Mouse (Mus musculus): Measurements from ENCODE around the gene Ifrd1. TPM values are rescaled to one million over a fixed set of nuclear protein-coding genes. Genes with fewer than 3 reads are reported as not detected.
"Not testable (repeated sequence)": the region's sequence is repeated elsewhere in the genome, so short reads cannot be mapped to it uniquely, and the experiment has no call there.

Ifrd1 gene
- polyA plus RNA-seq, 1 experiment from 2014 or later: 118 TPM

GRCm38 (mm10) chr12:40198427-40198826 lies 49.9 kb downstream of the Ifrd1 start:
- H3K27ac ChIP-seq (ENCODE audit: poor library complexity, severe bottlenecking): peak overlapping the region; percentile 98
- H3K9ac ChIP-seq: peak overlapping the region; percentile 68; the same call in 1 of the 2 replicates

GRCm38 (mm10) chr12:40198019-40198418 lies 50.3 kb downstream of the Ifrd1 start:
- Histone ChIP-seq H3K27ac (ENCODE audit: poor library complexity, severe bottlenecking) (peak overlapping the region; percentile 98), H3K4me1 (replicated peaks) (peaks cover 5% of the 10 kb centered on the region; the same call in 1 of the 2 replicates), H3K4me3 (peak overlapping the region; percentile 46), H3K9ac (peak overlapping the region; percentile 68), H3K4me2 (peak overlapping the region; percentile 68), H3K36me3 (peaks cover 19% of the 10 kb centered on the region), H3K9me3 (replicated peaks) (no peaks in the 10 kb centered on the region), H3K27me3 (replicated peaks) (no peaks in the 10 kb centered on the region)
- ATAC-seq (ENCODE audit: insufficient number of reproducible peaks, low FRiP score): 0 out of 2 replicates have a peak, but pooled peaks have one; percentile 15
- WGBS: 74% methylated on average over 5 of the region's 5 CpGs

More at GRCm38 (mm10) chr12:40198427-40198826, 49.9 kb downstream of the Ifrd1 start:
- peaks cover 5% of the 10 kb centered on the region; the same call in 1 of the 2 replicates for H3K4me1 ChIP-seq (replicated peaks)
- H3K36me3 ChIP-seq: peaks cover 19% of the 10 kb centered on the region
- peak overlapping the region; percentile 46 for H3K4me3 ChIP-seq
- no peaks in the 10 kb centered on the region for H3K9me3 ChIP-seq (replicated peaks)
- H3K4me2 ChIP-seq: peak overlapping the region; percentile 68
- 47% methylated on average over 9 of the region's 9 CpGs for WGBS
- no peaks in the 10 kb centered on the region for H3K27me3 ChIP-seq (replicated peaks)
- ATAC-seq (ENCODE audit: insufficient number of reproducible peaks, low FRiP score): peak; percentile 45; the same call in 1 of the 2 replicates

GRCm38 (mm10) chr12:40197511-40197910 lies 50.8 kb downstream of the Ifrd1 start:
- Histone ChIP-seq H3K27ac (ENCODE audit: poor library complexity, severe bottlenecking) (peak overlapping the region; percentile 98; the same call in 1 of the 2 replicates), H3K27me3 (replicated peaks) (no peaks in the 10 kb centered on the region), H3K4me3 (peak overlapping the region; percentile 46; the same call in 1 of the 2 replicates), H3K4me2 (peak overlapping the region; percentile 68), H3K4me1 (replicated peaks) (peaks cover 5% of the 10 kb centered on the region; the same call in 1 of the 2 replicates), H3K9me3 (replicated peaks) (no peaks in the 10 kb centered on the region), H3K36me3 (peaks cover 14% of the 10 kb centered on the region), H3K9ac (no peak overlapping the region; the same call in none of the 2 replicates)
- ATAC-seq (ENCODE audit: insufficient number of reproducible peaks, low FRiP score): 0 out of 2 replicates have a peak, but pooled peaks have one; percentile 36

- WGBS: 72% methylated on average over 3 of the region's 3 CpGs
- peaks cover 8% of the 10 kb centered on the region; the same call in 1 of the 2 replicates for H3K9me3 ChIP-seq (replicated peaks)
Measured at GRCm38 (mm10) chr12:40185474-40185873, 62.8 kb downstream of the Ifrd1 start.

GRCm38 (mm10) chr12:40177089-40177488 lies 71.2 kb downstream of the Ifrd1 start:
- H3K36me3 ChIP-seq: peaks cover 10% of the 10 kb centered on the region
- no peak overlapping the region for H3K4me2 ChIP-seq
- H3K27me3 ChIP-seq (replicated peaks): no peaks in the 10 kb centered on the region
- H3K9me3 ChIP-seq (replicated peaks): peaks cover 5% of the 10 kb centered on the region; the same call in 1 of the 2 replicates
- H3K4me1 ChIP-seq (replicated peaks): peaks cover 3% of the 10 kb centered on the region; the same call in 1 of the 2 replicates
- 55% methylated on average over 6 of the region's 6 CpGs for WGBS
- no peak overlapping the region for H3K9ac ChIP-seq
- H3K27ac ChIP-seq (ENCODE audit: poor library complexity, severe bottlenecking): no peak overlapping the region
- H3K4me3 ChIP-seq: no peak overlapping the region
- no peak for ATAC-seq (ENCODE audit: insufficient number of reproducible peaks, low FRiP score)

More at GRCm38 (mm10) chr12:40185474-40185873, 62.8 kb downstream of the Ifrd1 start:
- peaks cover 15% of the 10 kb centered on the region for H3K36me3 ChIP-seq
- no peaks in the 10 kb centered on the region for H3K4me1 ChIP-seq (replicated peaks)
- no peak for ATAC-seq (ENCODE audit: insufficient number of reproducible peaks, low FRiP score)
- no peak overlapping the region for H3K4me2 ChIP-seq
- H3K27me3 ChIP-seq (replicated peaks): no peaks in the 10 kb centered on the region
- H3K27ac ChIP-seq (ENCODE audit: poor library complexity, severe bottlenecking): no peak overlapping the region
- no peak overlapping the region for H3K4me3 ChIP-seq
- no peak overlapping the region for H3K9ac ChIP-seq

DNA sequence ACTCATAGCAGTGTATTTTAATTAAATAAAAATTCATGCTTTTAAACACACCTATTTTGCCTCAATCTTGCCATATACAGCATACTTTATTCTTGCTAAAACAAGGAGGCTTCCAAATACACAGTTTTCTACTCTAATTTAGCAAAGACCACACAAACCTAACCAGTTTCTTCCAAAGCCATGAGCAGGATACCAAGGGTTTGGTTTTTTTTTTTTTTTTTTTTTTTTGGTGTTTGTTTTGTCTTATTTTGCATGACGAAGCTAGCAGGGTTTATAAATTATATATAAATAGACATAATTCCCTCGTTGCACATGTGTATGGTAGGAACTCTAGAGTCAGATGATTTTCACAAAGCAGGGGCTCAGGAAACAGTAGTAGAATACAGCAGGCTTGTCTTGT lies 72.1 kb downstream of the Ifrd1 start:
- no peak for ATAC-seq (ENCODE audit: insufficient number of reproducible peaks, low FRiP score)
- H3K27me3 ChIP-seq (replicated peaks): no peaks in the 10 kb centered on the region
- no peak overlapping the region for H3K27ac ChIP-seq (ENCODE audit: poor library complexity, severe bottlenecking)
- peaks cover 4% of the 10 kb centered on the region; the same call in 1 of the 2 replicates for H3K9me3 ChIP-seq (replicated peaks)
- H3K36me3 ChIP-seq: peaks cover 8% of the 10 kb centered on the region
- no peak overlapping the region for H3K4me2 ChIP-seq
- H3K4me3 ChIP-seq: no peak overlapping the region
- H3K4me1 ChIP-seq (replicated peaks): peaks cover 3% of the 10 kb centered on the region; the same call in 1 of the 2 replicates
- 76% methylated on average over 2 of the region's 2 CpGs for WGBS
- no peak overlapping the region for H3K9ac ChIP-seq

DNA sequence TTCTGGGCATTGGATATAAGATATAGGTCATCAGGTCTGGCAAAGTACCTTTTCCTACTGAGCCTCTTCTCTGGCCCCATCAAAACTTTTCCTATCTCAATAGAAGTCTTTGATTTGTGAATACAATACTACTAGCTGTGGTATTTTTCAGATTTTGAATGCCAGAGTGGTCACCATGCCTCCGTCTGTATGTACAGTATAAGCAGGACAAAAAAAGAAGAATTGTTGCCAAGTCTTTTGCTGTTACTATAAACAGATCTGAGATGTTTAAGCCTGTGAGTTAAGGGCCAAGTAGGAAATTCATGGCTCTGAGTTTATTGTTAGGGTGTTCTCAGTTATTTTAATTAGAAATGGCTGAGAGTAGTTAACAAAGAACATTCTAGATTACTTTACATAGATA lies 73.1 kb downstream of the Ifrd1 start:
- H3K36me3 ChIP-seq; H3K9me3 ChIP-seq (replicated peaks); H3K27ac ChIP-seq (ENCODE audit: poor library complexity, severe bottlenecking); H3K27me3 ChIP-seq (replicated peaks); ATAC-seq (ENCODE audit: insufficient number of reproducible peaks, low FRiP score); H3K4me3 ChIP-seq; H3K9ac ChIP-seq; H3K4me2 ChIP-seq; H3K4me1 ChIP-seq (replicated peaks): not testable (repeated sequence)
- 47% methylated on average over 1 of the region's 1 CpGs for WGBS

GRCm38 (mm10) chr12:40171637-40172036 lies 76.7 kb downstream of the Ifrd1 start:
- no peak overlapping the region for H3K27ac ChIP-seq (ENCODE audit: poor library complexity, severe bottlenecking)
- H3K4me3 ChIP-seq: no peak overlapping the region
- no peaks in the 10 kb centered on the region for H3K9me3 ChIP-seq (replicated peaks)
- H3K4me2 ChIP-seq: no peak overlapping the region
- ATAC-seq (ENCODE audit: insufficient number of reproducible peaks, low FRiP score): no peak
- WGBS: 87% methylated on average over 2 of the region's 2 CpGs
- peaks cover 3% of the 10 kb centered on the region; the same call in 1 of the 2 replicates for H3K4me1 ChIP-seq (replicated peaks)
- H3K27me3 ChIP-seq (replicated peaks): no peaks in the 10 kb centered on the region
- H3K9ac ChIP-seq: no peak overlapping the region
- peaks cover 4% of the 10 kb centered on the region for H3K36me3 ChIP-seq

GRCm38 (mm10) chr12:40169675-40170074 lies 78.6 kb downstream of the Ifrd1 start:
- peaks cover 3% of the 10 kb centered on the region; the same call in 1 of the 2 replicates for H3K4me1 ChIP-seq (replicated peaks)
- H3K36me3 ChIP-seq: peaks cover 4% of the 10 kb centered on the region
- H3K27me3 ChIP-seq (replicated peaks): no peaks in the 10 kb centered on the region
- 94% methylated on average over 1 of the region's 1 CpGs for WGBS
- H3K4me3 ChIP-seq: no peak overlapping the region
- no peak overlapping the region for H3K27ac ChIP-seq (ENCODE audit: poor library complexity, severe bottlenecking)
- no peak for ATAC-seq (ENCODE audit: insufficient number of reproducible peaks, low FRiP score)
- no peaks in the 10 kb centered on the region for H3K9me3 ChIP-seq (replicated peaks)
- no peak overlapping the region for H3K4me2 ChIP-seq
- no peak overlapping the region for H3K9ac ChIP-seq

DNA sequence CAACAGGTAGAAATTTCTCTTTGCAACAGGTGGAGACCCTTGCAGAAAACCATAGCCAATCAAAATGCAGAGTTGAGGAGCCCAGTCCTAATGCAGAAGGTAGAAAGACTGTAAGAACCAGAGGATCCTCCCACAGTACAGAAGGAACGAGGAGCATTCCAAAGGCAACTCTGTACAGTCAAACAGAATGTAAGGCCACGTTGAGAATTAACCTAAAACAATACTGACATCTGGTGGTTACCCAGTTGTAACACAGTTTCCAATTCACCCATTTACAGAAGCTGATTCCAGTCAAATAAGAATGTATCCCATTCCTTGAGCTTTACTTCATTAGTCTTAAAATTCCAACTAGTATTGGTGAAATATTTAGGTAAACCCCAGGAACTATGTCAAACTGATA lies 83.7 kb downstream of the Ifrd1 start:
- Histone ChIP-seq H3K27me3 (replicated peaks) (no peaks in the 10 kb centered on the region), H3K4me3 (no peak overlapping the region), H3K4me2 (no peak overlapping the region), H3K4me1 (replicated peaks) (0 out of 2 replicates have a peak, but pooled peaks cover 5% of the 10 kb centered on the region), H3K9ac (no peak overlapping the region), H3K27ac (ENCODE audit: poor library complexity, severe bottlenecking) (no peak overlapping the region), H3K36me3 (no peaks in the 10 kb centered on the region), H3K9me3 (replicated peaks) (no peaks in the 10 kb centered on the region)
- ATAC-seq (ENCODE audit: insufficient number of reproducible peaks, low FRiP score): no peak
- WGBS: 4% methylated on average over 2 of the region's 2 CpGs

- 66% methylated on average over 2 of the region's 2 CpGs for WGBS
- no peak overlapping the region for H3K4me2 ChIP-seq
- no peak for ATAC-seq (ENCODE audit: insufficient number of reproducible peaks, low FRiP score)
- no peaks in the 10 kb centered on the region for H3K9me3 ChIP-seq (replicated peaks)
- no peak overlapping the region for H3K27ac ChIP-seq (ENCODE audit: poor library complexity, severe bottlenecking)
- H3K36me3 ChIP-seq: no peaks in the 10 kb centered on the region
- no peaks in the 10 kb centered on the region for H3K27me3 ChIP-seq (replicated peaks)
- no peak overlapping the region for H3K4me3 ChIP-seq
- no peak overlapping the region for H3K9ac ChIP-seq
- H3K4me1 ChIP-seq (replicated peaks): peaks cover 5% of the 10 kb centered on the region; the same call in 1 of the 2 replicates
Measured at GRCm38 (mm10) chr12:40160777-40161176, 87.5 kb downstream of the Ifrd1 start.

All from heart, embryonic 12.5 days (tissue).